Mouse (Mus musculus) splenic B cell, adult 2 months (primary cell): ENCODE results near the gene Slc9a9.

Source experiments
- DNase-seq: peaks from one replicate; pipeline ENCODE4 v3.0.0-alpha.2; 2011; ENCODE audit warnings: low read depth, low spot score
- H3K27me3 ChIP-seq: 2 replicates; pipeline ENCODE4 v1.6.1; 2012; ENCODE audit warnings: mild to moderate bottlenecking, low read length, moderate library complexity, mixed read lengths; ENCODE audit not compliant: control insufficient read depth, poor library complexity, insufficient read depth, severe bottlenecking
- H3K36me3 ChIP-seq: 2 replicates; pipeline ENCODE4 v1.6.1; 2012; ENCODE audit warnings: mild to moderate bottlenecking, low read length, moderate library complexity, mixed read lengths; ENCODE audit not compliant: control insufficient read depth, poor library complexity, insufficient read depth, severe bottlenecking

Slc9a9 gene

GRCm38 (mm10) chr9:94955645-94956044 lies 285.9 kb downstream of the Slc9a9 start:
- DNase-seq: no peak
- H3K36me3 ChIP-seq: no peaks in the 10 kb centered on the region

DNA sequence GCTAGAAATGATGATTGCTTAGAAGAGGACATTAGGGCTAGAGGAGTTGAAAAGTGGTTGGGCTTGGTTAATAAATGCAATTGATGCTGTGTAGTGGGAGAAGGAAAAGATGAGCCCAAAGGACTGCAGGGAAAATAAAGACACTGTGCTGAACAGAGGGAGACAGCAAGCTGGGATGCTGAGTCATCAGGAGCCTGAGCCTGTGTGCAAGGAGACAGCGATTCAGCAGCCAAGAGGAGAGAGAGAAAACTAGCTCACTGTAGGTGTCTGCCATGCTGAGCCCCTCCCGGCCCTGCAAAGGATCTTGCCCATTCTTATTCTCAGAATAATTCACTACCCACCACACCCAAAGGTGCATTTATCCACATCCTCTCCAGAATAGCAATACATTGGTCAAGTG lies 288.7 kb downstream of the Slc9a9 start:
- Histone ChIP-seq H3K36me3 (no peaks in the 10 kb centered on the region), H3K27me3 (no peaks in the 10 kb centered on the region)
- no peak for DNase-seq

More at GRCm38 (mm10) chr9:94955645-94956044, 285.9 kb downstream of the Slc9a9 start:
- no peaks in the 10 kb centered on the region for H3K27me3 ChIP-seq

GRCm38 (mm10) chr9:94968596-94969120 lies 298.9 kb downstream of the Slc9a9 start:
- Histone ChIP-seq H3K36me3 (no peaks in the 10 kb centered on the region), H3K27me3 (no peaks in the 10 kb centered on the region)
- no peak for DNase-seq

DNA sequence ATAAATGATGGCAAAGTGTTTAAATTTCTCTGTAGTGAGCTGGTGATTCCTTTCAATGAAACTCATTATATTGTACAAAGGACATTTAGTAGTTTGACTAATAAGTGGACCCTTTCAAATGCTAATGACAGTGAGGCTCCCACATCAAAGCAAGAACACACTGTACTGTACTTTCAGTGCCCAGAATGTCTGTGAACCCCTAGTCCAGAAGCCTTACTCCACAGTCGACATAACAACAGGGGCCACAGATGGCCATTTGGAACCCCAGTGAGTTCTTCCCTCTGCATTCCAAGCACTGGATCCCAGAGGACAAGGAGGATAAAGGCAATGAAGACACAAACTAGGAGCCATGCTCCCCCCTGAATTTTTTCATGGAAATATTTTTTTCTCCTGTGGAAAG lies 299.4 kb downstream of the Slc9a9 start:
- Histone ChIP-seq H3K27me3 (no peaks in the 10 kb centered on the region), H3K36me3 (no peaks in the 10 kb centered on the region)
- DNase-seq: no peak

- DNase-seq: no peak
- Histone ChIP-seq H3K36me3 (no peaks in the 10 kb centered on the region), H3K27me3 (no peaks in the 10 kb centered on the region)
Observed at GRCm38 (mm10) chr9:94972021-94972420, 302.3 kb downstream of the Slc9a9 start.

GRCm38 (mm10) chr9:94972693-94973092 lies 303.0 kb downstream of the Slc9a9 start:
- no peak for DNase-seq
- Histone ChIP-seq H3K27me3 (no peaks in the 10 kb centered on the region), H3K36me3 (no peaks in the 10 kb centered on the region)

DNA sequence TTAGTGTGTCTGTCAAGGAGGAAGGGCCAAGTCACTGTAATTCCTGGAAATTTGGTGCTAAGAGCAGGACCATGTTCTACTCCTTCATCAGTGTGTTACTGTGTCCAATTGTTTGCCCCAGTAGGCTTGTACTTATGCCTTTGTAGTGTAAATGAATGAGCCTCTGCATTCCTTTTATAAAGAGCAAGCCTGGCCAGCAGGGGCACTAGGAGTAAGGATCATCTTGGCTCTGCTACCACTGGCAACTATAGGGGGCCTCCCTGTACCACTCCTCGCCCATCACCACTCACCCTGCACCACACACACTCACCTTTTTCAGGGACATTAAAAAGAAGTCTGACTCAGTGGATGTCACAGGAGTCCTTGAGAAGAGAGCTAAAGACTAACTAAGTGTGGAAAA lies 306.5 kb downstream of the Slc9a9 start:
- Histone ChIP-seq H3K36me3 (no peaks in the 10 kb centered on the region), H3K27me3 (no peaks in the 10 kb centered on the region)
- no peak for DNase-seq

GRCm38 (mm10) chr9:94993575-94993974 lies 323.9 kb downstream of the Slc9a9 start:
- Histone ChIP-seq H3K27me3 (no peaks in the 10 kb centered on the region), H3K36me3 (no peaks in the 10 kb centered on the region)
- no peak for DNase-seq

DNA sequence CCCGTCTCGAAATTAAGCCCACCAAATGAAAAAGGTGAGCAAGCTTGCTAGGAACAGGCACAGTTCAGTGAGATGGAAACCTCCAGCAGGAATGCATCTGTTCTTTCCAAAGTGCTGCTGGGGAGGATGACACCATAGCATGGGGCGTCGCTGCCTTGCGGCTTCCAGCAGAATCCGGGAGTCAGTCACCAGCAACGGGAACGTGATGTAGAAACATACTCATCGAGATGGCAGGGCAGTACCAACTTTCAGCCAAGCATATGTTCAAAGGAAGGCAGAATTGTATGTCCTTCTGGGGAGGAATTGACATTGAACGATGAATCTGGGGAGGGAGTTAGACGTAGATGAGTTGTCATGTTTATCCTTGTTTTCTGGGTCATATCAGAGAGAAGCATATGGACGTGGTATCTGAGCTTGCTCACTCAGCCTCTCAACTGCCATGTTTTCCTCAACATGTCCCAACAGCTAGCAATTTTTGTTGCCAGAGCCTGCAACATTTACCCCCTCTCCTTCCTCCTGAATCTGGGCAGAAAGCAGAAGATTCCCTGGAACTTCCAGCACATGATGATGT lies 350.5 kb downstream of the Slc9a9 start:
- Histone ChIP-seq H3K27me3 (no peaks in the 10 kb centered on the region), H3K36me3 (no peaks in the 10 kb centered on the region)
- no peak for DNase-seq

DNA sequence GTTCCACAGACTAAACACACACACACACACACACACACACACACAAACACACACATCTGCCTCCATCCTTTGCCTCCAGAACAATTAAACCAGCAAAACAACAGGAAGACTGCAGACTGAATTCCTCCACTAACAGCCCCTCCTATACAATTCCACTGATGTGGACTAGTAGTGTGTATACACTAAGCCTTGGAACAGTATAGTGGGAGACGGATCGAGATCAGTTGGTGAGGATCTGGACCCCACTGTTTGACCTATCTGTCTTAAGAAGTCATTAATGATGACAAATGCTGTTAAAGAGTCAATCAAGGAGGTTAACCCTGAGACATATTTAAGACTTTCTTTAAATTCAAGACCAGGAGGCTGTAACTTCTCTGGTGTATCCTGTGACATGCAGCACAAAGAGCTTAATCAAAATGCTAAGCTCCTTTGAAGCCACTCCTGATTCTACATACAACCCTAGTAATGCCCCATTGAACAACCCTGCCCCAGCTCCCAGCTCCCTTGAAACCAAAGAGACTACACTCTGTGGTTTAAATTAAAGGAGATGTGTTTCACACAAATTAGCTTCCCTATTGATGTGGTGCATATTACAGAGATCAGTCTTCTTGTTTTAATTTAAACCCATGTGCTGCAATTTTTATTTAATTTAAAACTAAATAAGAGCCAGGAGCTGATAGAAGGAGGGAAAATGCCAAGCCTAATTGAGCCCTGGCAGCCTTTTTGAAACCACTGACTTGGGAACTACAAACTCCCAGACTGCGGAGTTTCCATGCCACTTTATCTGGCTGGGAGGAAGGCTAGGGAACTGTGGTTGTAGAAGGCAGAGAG lies 364.6 kb downstream of the Slc9a9 start:
- no peaks in the 10 kb centered on the region for H3K27me3 ChIP-seq
- DNase-seq: no peak
- H3K36me3 ChIP-seq: no peaks in the 10 kb centered on the region

GRCm38 (mm10) chr9:95036209-95036608 lies 366.5 kb downstream of the Slc9a9 start:
- peak; percentile 26 for DNase-seq
- H3K27me3 ChIP-seq: no peaks in the 10 kb centered on the region
- H3K36me3 ChIP-seq: no peaks in the 10 kb centered on the region

DNA sequence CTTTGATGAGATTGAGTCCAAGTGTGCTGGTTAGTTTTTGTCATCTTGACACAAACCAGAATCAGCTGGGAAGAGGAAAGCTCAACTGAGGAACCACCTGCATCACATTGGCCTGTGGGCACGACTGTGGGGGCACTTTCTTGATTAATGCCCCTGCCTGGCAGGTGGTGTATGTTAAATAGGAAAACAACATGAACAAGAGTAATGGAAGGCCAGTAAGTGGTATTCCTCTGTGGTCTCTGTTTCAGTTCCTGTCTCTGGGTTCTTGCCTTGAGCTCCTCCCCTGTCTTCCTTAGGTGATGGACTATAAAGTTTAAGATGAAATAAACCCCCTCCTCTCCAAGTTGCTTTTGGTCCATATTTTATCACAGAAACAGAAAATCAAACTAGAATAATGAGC lies 372.7 kb downstream of the Slc9a9 start:
- H3K36me3 ChIP-seq: no peaks in the 10 kb centered on the region
- no peaks in the 10 kb centered on the region for H3K27me3 ChIP-seq
- no peak for DNase-seq

DNA sequence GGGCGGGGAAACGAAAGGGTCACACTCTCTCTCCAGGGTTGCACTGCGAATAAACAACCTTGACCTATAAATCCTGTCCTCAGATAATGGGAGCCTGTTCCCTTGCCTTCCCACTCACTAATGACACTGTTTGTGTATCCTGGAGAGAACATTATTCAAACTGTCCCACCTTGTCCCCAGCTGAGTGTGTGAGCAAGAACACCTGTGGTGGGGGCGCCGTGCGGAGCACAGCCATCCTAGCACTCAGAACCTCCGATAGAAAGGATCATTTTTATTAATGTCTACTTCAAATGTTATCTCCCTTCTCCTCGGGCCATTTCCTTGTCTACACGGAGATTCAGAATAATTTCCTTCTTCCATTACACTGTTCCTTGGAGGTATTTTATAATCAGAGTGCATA lies 382.5 kb downstream of the Slc9a9 start:
- DNase-seq: no peak

DNA sequence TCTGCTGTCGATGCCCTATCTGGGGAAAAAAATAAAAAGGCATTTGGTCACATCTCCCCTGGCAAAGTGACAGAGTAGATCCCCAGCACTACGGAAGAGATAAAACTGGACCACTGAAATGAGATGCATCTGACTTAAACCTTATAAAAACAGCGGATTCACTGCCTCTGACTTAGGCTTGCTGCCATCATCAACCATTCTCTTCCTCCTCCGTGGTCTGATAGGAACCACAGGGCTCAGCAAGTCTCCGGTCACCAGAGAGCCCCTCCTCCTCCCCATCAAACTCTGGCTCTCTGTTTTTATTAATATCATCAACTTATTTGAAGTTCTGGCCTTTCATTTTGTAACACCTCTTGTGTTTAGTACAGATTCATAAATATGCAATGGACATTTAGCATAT lies 383.5 kb downstream of the Slc9a9 start:
- DNase-seq: no peak
- Histone ChIP-seq H3K36me3 (no peaks in the 10 kb centered on the region), H3K27me3 (no peaks in the 10 kb centered on the region)

More for the DNA sequence above, 382.5 kb downstream of the Slc9a9 start:
- Histone ChIP-seq H3K27me3 (no peaks in the 10 kb centered on the region), H3K36me3 (no peaks in the 10 kb centered on the region)

- no peaks in the 10 kb centered on the region for H3K36me3 ChIP-seq
- no peaks in the 10 kb centered on the region for H3K27me3 ChIP-seq
- DNase-seq: no peak
Observed at GRCm38 (mm10) chr9:95055843-95056242, 386.1 kb downstream of the Slc9a9 start.
